Comparison of ENCODE assay signal across 8 mouse cellular contexts in the genomic region with DNA sequence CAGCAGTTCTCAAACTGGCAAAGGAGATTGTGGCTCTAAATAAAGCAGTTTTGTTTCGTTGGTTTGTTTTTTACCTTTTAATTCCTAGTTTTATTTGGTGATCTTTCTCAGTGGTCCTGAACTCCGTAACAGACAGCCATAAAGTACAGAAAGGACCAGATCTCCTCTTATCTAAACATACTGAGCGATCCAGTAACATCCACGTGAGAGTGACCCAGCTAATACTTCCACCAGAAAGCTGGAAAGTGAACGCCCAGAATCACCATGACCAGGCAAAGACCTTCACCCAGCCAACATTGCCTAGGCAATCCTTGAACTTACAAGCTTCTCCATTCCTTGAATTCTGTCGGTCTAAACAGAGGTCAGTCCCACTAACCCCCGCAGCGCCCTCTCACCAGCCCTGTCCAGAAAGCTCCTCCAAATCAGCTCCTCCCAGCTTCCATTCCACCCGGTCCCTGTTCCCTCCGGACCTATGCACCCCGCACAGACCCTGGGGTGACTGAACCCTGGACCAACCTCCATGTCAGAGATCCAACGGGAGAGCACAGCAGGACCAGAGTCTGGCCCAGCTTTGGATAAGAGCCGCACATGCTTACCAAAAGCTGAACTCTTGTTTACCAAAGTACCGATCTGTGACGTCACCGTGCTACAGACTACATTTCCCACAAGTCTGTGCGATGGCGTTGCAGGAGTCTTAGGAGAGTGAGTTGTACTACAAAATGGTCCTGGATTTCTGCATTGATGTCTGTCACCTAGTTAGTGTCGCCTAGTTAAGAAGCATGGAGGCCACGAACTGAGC. TPM values are rescaled to one million over a fixed set of nuclear protein-coding genes. Genes with fewer than 3 reads are reported as not detected.
A peak's percentile ranks its signal among the peaks of the same experiment; 100 is the strongest.
DNase-seq lines count a peak whose midpoint lies in the region; ATAC-seq and TF ChIP-seq lines count a peak whose summit lies in the region.

A gene (minus strand): TSS at position 634 of the 799 bp plus-strand sequence.

- no peak for TF ChIP-seq CTCF in ES-Bruce4 (IDR thresholded peaks at IDR 0.05; ENCODE audit: low read depth, low read length)
- TF ChIP-seq CTCF in liver, postnatal 0 days (IDR thresholded peaks at IDR 0.05; ENCODE audit: low read depth), result no peak

- no peaks in the 10 kb centered on the region for H3K27me3 ChIP-seq in ES-Bruce4 (ENCODE audit: control insufficient read depth, insufficient read depth, low read length, poor library complexity, severe bottlenecking)
- no peaks in the 10 kb centered on the region for H3K27me3 ChIP-seq in forebrain, embryonic 13.5 days
- H3K27me3 ChIP-seq in liver, postnatal 0 days (ENCODE audit: insufficient read depth, low read length), result no peaks in the 10 kb centered on the region
- no peaks in the 10 kb centered on the region for H3K27me3 ChIP-seq in neural tube, embryonic 14.5 days (ENCODE audit: control insufficient read depth, insufficient read depth, low read length)

- no peaks in the 10 kb centered on the region for H3K4me1 ChIP-seq in ES-Bruce4 (ENCODE audit: control insufficient read depth, insufficient read depth, low read length)
- H3K4me1 ChIP-seq in forebrain, embryonic 13.5 days, result peaks cover 10% of the 10 kb centered on the region; the same call in 1 of the 2 replicates
- H3K4me1 ChIP-seq in liver, postnatal 0 days (ENCODE audit: insufficient read depth), result peaks cover 8% of the 10 kb centered on the region; the same call in 1 of the 2 replicates
- H3K4me1 ChIP-seq in neural tube, embryonic 14.5 days (ENCODE audit: control insufficient read depth, insufficient read depth, low read length), result no peaks in the 10 kb centered on the region

- no peak within 1 kb of the TSS for H3K27ac ChIP-seq in ES-Bruce4 (ENCODE audit: insufficient read depth, low read length)
- H3K27ac ChIP-seq in forebrain, embryonic 13.5 days, result no peak within 1 kb of the TSS
- H3K27ac ChIP-seq in liver, postnatal 0 days (ENCODE audit: low read depth), result peak within 1 kb of the TSS; percentile 92
- no peak within 1 kb of the TSS for H3K27ac ChIP-seq in neural tube, embryonic 14.5 days (ENCODE audit: low read depth, low read length)

- peak within 1 kb of the TSS; percentile 79 for H3K4me3 ChIP-seq in ES-Bruce4 (ENCODE audit: low read depth, low read length)
- peak within 1 kb of the TSS; percentile 58 for H3K4me3 ChIP-seq in forebrain, embryonic 13.5 days
- H3K4me3 ChIP-seq in liver, postnatal 0 days (ENCODE audit: low read depth, low read length), result peak within 1 kb of the TSS; percentile 60
- peak within 1 kb of the TSS; percentile 55 for H3K4me3 ChIP-seq in neural tube, embryonic 14.5 days (ENCODE audit: low read depth, low read length)

- TF ChIP-seq POLR2A in ES-Bruce4 (IDR thresholded peaks at IDR 0.05; ENCODE audit: insufficient read depth, low read length), result no peak

- peak; percentile 96 for ATAC-seq in cerebellum, adult (ENCODE audit: insufficient number of reproducible peaks, low FRiP score, low TSS enrichment)
- ATAC-seq in forebrain, embryonic 13.5 days, result peak; percentile 97
- peak; percentile 93 for ATAC-seq in liver, postnatal 0 days
- ATAC-seq in neural tube, embryonic 14.5 days (ENCODE audit: low read depth), result peak; percentile 95

- WGBS in forebrain, embryonic 13.5 days, result 7% methylated on average over 20 of the region's 20 CpGs
- WGBS in large intestine, adult 2 months, result under 1% methylated on average over 20 of the region's 20 CpGs
- WGBS in liver, postnatal 0 days (ENCODE audit: insufficient replicate concordance), result 2% methylated on average over 20 of the region's 20 CpGs
- 6% methylated on average over 20 of the region's 20 CpGs for WGBS in neural tube, embryonic 14.5 days

- peak; percentile 93 to 94 for DNase-seq in heart, postnatal 10 days
- DNase-seq in large intestine, adult 2 months (ENCODE audit: low read depth, low spot score), result peak; percentile 83
- DNase-seq in liver, postnatal 0 days, result peak; percentile 90
- peak; percentile 83 for DNase-seq in testis, postnatal 10 days (ENCODE audit: low spot score)

- H3K36me3 ChIP-seq in ES-Bruce4 (ENCODE audit: control insufficient read depth, insufficient read depth, low read length, poor library complexity, severe bottlenecking), result no peaks in the 10 kb centered on the region; the same call in 1 of the 2 replicates
- peaks cover 9% of the 10 kb centered on the region for H3K36me3 ChIP-seq in forebrain, embryonic 13.5 days (ENCODE audit: poor library complexity, severe bottlenecking)
- H3K36me3 ChIP-seq in liver, postnatal 0 days (replicated peaks; ENCODE audit: insufficient read depth, low read length), result no peaks in the 10 kb centered on the region; the same call in 1 of the 2 replicates
- H3K36me3 ChIP-seq in neural tube, embryonic 14.5 days (ENCODE audit: control insufficient read depth, insufficient read depth, low read length), result no peaks in the 10 kb centered on the region

- intact Hi-C loops in heart, postnatal 10 days (cut with DNase I), result loop anchor here (2.0 to 5.0 kb wide), 3 partner anchors 33 to 82 kb away; a partner anchor contains a TSS

- peak within 1 kb of the TSS; percentile 74 for H3K4me2 ChIP-seq in forebrain, embryonic 13.5 days
- peak within 1 kb of the TSS; percentile 75 for H3K4me2 ChIP-seq in liver, postnatal 0 days (ENCODE audit: low read depth, low read length)
- peak within 1 kb of the TSS; percentile 68 for H3K4me2 ChIP-seq in neural tube, embryonic 14.5 days (ENCODE audit: low read depth, low read length)

- no peaks in the 10 kb centered on the region for H3K9me3 ChIP-seq in ES-Bruce4 (replicated peaks; ENCODE audit: control insufficient read depth, insufficient read depth, low read length, poor library complexity, severe bottlenecking)
- H3K9me3 ChIP-seq in forebrain, embryonic 13.5 days (replicated peaks), result no peaks in the 10 kb centered on the region
- no peaks in the 10 kb centered on the region for H3K9me3 ChIP-seq in liver, postnatal 0 days (ENCODE audit: low read length)
- no peaks in the 10 kb centered on the region for H3K9me3 ChIP-seq in neural tube, embryonic 14.5 days (ENCODE audit: control insufficient read depth, low read length)

- no peak for TF ChIP-seq EP300 in ES-Bruce4 (IDR thresholded peaks at IDR 0.05; ENCODE audit: insufficient read depth, low read depth, low read length)
- peak; percentile 56; the same call in 1 of the 2 replicates for TF ChIP-seq EP300 in liver, postnatal 0 days (IDR thresholded peaks at IDR 0.05; ENCODE audit: low read depth)

- peak within 1 kb of the TSS; percentile 57 for H3K9ac ChIP-seq in ES-Bruce4 (ENCODE audit: low read depth, poor library complexity, severe bottlenecking)
- H3K9ac ChIP-seq in forebrain, embryonic 13.5 days, result peak within 1 kb of the TSS; percentile 70
- H3K9ac ChIP-seq in liver, postnatal 0 days (replicated peaks), result peak within 1 kb of the TSS; percentile 69
- H3K9ac ChIP-seq in neural tube, embryonic 14.5 days (replicated peaks; ENCODE audit: low read depth, low read length), result peak within 1 kb of the TSS; percentile 37; the same call in 1 of the 2 replicates

RNA-seq across cellular contexts. Expression of the gene that starts here (rescaled TPM):
- polyA plus RNA-seq in ES-Bruce4 (2011; ENCODE audit: insufficient read depth, insufficient read length, low read depth, missing spikeins), result 10.1 and 19.3 TPM in 2 replicates
- polyA plus RNA-seq in forebrain, embryonic 13.5 days (2015; fragmentation: Nextera tagmentation; extraction: Ambion mirVana), result 1.7 TPM in 2 replicates
- total RNA-seq in heart, postnatal 10 days (2021), result 10 to 100 TPM; 11.8 to 17.4 TPM
- polyA plus RNA-seq in large intestine, adult 2 months (2012; rRNA removed), result 0.58 and 2.4 TPM in 2 replicates
- 2.0 and 2.1 TPM in 2 replicates for polyA plus RNA-seq in liver, postnatal 0 days (2015; fragmentation: Nextera tagmentation; extraction: Ambion mirVana)
- 2.7 and 3.5 TPM in 2 replicates for polyA plus RNA-seq in neural tube, embryonic 14.5 days (2014; fragmentation: Nextera tagmentation; extraction: Ambion mirVana)
